Mouse (Mus musculus) yolk sac, embryonic 10.5 days (tissue): ENCODE results near the gene Pnrc1.
"Not testable (repeated sequence)": the region's sequence is repeated elsewhere in the genome, so short reads cannot be mapped to it uniquely, and the experiment has no call there.

ENCODE experiments used
- DNase-seq: peaks from one replicate; pipeline ENCODE4 v3.0.0-alpha.2; 2017; ENCODE audit warnings: low spot score

Pnrc1 gene

DNA sequence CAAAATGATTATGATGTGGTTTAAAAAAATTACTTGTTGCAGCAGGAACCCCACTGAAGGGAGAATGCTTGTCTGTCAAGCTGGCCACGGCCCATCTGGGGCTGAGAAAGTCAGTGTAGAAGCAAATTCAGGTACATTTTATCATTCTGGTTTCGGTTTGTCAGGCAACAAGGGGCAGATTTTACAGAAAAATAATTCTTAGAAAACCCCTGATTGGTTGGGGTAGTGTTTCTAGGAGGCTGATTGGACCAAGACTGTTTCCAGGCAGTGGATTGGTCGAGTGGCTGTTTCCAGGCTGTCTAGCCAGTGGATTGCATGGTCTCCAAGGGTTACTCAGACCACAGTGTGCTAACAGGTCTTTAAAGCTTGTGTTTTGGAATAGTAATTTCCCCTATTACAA lies at the start of gene Pnrc1:
Gene Pnrc1 (minus strand): TSS at position 162 of the 400 bp plus-strand sequence.
- no peak for DNase-seq

DNA sequence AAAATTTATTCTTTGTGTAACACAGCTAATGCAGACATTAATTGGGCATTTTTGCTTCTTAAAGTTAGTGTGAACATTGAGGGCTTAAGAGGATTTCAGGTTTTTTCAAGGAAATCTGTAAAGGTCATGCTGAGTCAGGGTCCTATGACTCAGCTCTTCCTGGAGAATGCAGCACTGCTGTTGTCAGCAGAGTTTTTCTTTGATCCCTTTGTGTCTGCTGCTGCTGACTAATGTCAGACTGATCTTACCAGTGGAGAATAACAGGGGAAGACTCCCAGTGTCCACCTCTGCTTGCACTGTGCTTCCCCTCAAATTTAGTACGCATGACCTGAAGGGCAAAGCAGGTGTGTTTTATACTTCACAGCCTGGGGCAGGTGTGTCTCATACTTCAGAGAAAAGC lies 48.0 kb upstream of the Pnrc1 start:
- DNase-seq, result peak; percentile 40

DNA sequence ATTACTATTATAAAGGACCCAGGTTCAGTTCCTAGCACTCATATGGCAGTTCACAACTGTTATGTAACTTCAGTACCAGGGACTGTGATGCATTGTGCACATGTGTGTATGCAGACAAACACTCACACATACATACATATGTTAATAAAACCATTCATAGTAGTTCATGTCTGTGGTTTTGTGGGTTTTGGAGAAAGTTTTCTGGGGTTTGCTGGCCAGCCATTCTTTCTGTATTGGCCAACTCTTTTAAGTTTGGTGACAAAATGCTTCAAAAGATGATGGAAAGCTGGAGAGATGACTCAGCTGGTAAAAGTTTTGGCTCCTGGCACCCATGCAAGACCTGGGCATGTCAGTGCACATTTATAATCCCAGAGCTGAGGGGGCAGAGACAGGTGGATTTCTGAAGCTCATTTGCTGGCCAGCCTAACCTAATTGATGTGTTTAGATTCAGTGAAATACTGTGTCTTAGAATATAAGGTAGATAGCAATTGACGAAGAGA lies 43.0 kb upstream of the Pnrc1 start:
- DNase-seq, result no peak

DNA sequence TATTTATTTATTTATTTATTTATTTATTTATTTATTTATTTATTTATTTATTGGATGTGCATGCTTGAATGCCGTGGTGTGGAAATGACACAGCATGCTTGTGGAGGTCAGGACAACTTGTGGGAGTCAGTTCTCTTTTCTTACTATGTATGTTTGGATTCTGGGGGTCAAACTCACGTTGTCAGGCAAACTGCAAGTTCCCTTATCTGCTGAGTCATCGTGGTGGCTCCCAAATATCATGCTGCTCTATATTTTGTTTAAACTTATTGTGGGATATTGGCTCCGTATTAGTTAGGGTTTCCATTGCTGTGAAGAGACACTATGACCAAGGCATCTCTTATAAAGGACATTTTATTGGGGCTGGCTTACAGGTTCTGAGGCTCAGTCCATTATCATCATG lies 41.2 kb upstream of the Pnrc1 start:
- DNase-seq, result no peak

DNA sequence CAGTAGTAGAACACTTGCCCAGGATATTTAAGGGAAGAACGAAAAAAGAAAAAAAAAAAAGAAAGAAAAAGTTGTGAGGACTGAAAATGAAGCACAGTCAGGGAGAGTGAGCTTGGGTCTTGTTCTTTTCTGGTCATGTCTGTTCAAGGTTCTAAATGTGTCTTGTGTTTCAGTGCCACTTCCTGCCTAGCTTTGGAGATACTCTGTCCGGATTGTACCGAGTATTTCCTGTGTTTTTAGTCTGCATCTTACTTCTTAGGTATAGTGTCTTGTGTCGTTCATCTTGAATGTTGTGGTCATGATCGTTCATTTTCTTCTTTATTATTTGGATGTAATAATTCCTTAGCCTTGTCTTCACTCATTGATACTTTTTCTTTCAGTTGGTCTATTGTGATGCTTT lies 25.9 kb upstream of the Pnrc1 start:
- no peak for DNase-seq

DNA sequence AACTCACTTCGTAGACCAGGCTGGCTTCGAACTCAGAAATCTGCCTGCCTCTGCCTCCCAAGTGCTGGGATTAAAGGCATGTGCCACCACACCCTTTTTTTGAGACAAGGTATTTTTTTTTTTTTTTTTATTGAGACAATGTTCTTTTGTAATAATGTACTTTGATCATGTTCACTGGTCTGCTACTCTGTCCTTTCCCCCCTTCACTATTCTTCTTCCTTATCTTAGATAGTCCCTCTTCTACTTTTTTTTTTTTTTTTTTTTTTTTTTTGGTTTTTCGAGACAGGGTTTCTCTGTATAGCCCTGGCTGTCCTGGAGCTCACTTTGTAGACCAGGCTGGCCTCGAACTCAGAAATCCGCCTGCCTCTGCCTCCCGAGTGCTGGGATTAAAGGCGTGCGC lies 24.2 kb upstream of the Pnrc1 start:
- DNase-seq, result not testable (repeated sequence)

DNA sequence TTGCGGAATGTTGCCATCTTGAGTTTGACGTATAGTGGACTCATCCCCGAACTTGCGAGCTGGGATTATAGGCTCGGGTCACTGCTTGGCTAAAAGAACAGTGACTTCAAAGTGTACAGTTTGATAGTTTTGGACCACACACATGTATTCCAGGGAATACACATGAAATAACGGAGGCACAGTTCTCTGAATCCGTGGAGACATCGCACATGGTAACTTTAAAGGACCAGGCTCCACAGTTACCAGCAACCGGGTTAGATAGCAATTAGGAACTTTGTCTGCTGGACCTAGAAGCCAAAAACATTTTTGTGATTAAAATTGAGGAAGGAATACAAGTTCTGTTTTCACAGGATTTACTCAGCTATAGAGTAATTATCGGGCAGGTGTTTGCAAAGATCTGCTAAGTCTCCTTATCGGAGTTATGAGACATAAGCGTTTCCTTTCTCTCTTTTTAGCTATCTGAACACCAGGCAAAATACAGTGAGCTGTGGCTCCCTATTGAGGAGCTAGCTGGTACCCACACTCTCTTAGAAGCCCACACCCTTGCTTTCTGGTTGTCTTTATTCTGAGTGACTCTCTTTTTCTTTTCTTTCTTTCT lies 21.0 kb upstream of the Pnrc1 start:
- DNase-seq, result no peak

DNA sequence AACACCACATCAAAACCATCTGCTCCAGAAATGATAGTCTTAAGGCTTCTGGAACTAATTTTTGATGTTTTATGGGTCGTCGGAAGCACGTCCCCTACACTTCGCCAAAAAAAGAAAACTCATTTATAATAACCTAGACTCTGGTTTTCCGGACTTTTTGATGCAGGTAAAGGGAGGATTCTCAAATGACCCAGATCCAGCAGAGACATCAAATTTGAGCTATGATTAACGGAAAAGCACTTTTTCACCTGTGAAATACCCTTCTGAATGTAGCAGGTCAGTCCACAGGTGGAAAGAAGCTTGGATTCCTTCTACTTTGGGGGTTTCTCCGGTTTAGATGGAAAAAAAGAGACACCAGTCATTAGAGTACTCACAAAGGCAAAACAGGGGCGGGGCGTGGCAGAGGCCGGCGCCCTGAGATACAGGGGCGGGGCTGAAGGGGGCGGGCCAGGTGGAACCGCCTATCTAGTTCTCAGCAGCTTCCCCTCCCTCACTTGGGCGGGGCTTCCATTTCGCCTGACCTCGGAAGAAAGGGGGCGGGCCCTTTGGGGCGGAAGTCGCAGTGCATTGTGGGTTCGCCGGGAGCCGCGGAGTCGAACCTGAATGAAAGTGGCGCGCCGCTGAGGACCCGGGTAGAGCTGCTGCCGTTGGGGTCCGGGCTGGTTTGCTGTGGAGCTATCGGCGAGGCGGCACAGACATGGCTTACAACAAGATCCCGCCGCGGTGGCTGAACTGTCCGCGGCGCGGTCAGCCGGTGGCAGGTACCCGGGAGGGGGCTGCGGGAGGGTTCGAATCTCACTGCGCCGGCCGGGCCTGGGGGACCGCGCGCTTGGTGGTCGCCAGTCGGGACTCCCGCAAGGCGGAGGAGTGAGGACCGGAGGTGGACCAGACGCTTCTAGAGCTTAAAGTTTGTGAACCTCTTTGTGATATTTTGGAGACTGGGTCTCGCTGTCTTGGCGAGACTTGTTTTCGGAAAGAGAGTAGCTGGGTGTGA lies 20.1 kb upstream of the Pnrc1 start, which contains the start of gene Rngtt:
Gene Rngtt (plus strand): TSS at position 548 of the 994 bp plus-strand sequence.
- DNase-seq, result peak; percentile 96

DNA sequence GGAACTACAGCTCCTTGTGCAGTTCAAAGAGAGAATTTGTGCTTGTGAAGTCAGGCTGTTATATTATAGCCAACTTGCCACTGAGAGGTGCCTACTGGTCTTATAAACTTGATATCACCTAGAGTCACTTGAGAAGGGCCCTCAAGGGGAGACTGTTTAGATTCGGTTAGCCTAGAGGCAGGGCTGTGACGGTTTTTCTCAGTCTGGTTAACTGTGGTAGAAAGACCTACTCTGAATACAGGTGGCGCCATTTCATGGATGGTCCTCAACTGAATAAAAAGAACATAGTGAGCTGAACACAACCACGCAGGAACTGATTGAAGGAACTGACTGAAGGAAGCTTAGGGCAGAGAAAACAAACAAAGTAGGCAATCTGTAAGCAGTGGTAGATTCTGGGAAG lies 17.2 kb upstream of the Pnrc1 start:
- peak; percentile 35 for DNase-seq

DNA sequence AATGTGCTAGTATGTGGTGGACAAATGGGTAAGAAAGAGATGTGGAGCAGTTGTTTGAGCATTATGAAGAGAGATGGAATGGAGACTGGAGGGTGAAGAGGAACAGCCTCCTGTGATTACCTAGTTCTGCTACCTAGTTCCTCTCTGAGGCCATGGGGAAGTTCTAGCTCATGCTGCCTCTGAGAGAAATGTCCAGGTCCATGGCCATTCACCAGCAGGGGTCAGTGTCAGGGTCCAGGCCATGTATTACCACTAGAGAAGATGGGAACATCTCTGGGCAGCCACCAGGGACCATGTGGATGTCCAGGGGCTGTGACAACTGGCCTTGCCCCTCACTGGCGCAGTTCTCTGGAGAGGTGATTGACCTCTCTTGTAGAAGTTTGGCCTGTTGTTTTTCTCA lies 13.1 kb upstream of the Pnrc1 start:
- no peak for DNase-seq

DNA sequence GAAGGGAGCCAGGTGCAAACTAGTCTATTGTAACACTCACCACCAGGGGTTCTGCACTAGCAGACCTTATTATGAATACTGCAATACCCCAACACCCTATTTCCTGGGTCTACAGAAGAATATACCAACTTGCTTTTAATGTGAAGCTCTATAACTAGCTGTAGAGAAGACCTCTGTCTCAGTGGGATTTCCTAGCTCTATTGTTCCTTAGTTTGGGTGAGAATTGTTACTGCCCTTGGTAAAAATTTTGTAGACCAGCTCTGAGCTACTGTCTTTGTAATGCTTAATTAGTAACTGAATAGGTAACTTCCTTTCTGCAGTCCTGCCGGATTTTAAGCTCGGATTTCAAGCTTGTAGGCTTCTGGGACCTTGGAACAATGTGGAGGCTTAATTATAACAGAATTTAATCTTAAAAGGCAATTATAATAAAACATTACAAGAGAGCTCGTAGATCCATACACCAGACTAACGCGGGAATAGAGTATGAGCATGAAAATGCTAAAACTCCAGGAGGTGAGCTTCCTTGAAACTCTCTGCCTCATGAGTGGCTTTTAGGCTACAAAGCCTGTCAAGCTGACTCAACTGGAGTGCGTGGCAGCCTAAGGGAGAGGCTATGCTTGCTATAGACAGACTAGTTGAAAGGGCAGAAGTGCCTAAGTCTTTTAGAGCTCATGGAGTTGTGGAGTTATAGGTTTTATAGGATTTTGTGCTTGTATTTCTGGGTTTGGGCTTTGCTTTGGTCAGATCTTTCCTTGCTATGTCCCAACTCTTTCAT lies 11.1 kb upstream of the Pnrc1 start:
- not testable (repeated sequence) for DNase-seq

DNA sequence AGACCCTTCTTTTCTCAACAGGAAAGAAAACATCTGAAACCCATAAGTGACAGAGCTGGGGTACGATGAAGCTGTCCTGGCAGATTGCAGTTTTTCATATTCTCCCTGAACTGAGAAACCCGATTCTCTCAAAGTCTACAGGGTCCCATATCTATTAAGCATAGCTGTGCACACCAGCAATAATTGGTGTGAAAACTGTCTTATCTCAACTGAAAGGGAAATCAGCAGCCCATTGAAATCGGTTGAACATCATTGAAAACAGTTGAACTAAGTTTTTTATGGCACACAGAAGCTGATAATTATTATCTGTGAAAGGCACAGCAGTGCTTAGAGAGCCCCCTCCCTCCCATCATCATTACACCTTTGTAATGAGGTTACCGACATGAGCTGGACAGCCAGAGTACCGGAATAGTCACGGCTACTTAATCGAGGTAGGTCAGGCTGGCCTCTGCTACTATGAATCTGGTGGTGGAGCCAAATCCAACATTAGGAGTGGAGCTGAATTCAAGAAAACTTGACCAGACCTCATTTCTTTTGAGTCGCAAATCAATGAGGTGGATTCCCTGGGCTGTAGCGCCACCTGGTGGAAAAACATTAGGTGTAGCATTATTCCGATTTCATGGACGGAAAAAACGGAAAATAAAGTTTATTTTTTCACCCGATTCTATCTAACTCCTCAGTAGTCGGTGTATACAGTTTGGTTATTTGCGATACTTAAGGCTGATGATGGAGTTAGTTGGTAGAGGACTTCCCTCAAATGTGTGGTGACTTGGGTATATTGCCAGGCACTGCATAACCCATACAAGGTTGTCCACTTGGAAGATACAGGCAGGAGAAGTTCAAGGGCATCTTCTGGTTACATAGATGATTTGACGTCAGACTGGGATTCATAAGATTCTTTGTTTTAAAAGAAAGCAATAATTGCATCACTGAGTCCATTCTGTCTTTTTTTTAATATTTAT lies 2.7 kb upstream of the Pnrc1 start:
- peak; percentile 58 for DNase-seq

DNA sequence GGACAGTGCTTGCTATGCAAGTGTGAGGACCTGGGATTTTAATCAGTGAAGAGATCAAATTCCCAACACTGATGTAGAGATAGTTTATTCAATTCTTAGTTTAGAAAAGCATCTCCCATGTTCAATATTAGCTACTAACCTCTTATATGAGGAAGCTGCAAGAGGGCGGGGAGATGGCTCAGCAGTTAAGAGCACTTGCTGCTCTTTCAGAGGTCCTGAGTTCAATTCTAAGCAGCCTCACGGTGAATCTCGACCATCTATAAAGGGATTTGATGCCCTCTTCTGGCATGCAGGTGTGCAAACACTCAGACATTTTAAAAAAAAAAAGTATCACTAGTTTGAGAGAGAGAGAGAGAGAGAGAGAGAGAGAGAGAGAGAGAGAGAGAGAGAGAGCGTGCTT lies 915 bp upstream of the Pnrc1 start:
- no peak for DNase-seq

DNA sequence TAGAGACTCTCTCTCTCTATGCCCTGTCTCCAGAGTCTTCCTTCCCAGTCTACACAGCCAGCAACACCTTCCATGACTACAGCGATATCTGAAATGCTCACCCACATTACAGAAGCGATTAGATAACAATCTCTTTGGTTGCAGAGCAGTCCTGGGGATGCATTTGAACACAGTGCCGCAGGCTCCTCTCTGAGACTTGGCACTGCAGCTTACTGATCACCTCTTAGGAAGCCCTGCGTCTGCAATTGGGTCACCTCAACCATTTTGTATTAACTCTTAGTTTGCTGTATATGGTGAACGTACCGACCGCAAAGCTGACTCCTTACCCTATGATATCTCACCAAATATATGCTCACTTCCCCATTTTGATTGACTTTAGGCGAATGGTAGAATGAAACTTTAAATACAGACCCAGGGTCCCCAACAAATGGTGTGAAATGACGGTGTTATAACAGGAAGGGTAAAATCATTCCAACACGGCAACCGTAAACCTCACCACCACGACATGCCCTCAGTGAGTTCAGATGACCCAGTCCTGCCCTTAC lies 785 bp downstream of the Pnrc1 start:
- no peak for DNase-seq

DNA sequence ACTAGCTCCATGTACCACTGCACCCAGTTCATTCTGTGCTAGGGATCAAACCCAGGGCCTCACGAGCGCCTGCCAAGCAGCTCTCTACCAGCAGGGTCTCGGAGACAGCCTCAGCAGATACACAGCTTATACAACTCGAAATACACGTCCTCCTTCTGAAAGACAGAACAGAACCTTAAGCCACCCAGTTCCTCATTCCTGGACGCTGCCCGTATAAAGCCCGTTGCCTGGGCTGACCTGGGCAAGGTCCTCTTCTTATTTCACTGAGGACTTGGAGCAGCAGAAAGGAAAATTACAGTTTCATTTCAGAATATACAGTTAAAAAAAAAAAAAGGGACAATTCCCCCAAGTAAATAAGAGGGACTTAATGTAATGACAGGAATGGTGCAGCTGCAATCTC lies 4.5 kb downstream of the Pnrc1 start:
- no peak for DNase-seq

DNA sequence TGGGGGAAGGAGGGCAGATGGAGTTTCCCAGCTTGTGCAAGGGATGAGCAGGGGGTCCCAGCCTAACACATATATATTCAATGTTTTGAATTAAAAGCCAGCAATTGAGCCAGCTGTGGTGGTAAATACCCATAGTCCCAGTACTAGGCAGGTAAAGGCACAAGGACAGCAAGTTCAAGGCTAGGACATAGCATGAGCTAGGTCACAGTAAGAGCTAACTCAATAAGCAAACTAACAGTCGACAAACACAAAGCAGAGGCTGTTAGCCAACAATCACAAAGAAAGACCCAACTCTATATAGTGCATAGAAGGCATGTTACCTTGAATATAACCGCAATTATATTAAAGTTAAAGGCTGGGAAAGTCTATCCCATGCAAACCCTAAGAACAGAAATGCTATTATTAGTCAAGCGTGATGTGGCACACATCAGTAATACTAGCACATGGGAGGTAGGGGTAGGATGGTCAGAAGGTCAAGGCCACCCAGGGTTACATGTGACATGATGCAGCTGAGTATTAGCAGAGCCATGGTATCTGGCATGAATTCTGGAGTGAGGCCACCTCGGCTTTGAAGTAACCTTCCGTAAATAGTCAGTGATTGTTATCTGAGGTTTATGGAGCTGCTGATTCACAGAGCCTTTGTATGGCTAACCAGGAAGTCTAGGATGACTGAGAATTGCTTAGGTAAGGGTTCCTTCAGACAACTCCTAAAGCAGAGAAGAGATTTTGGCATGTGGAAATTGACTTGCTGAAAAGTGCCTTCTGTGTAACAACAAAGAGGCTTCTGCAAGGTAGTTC lies 5.7 kb downstream of the Pnrc1 start:
- peak; percentile 35 for DNase-seq

DNA sequence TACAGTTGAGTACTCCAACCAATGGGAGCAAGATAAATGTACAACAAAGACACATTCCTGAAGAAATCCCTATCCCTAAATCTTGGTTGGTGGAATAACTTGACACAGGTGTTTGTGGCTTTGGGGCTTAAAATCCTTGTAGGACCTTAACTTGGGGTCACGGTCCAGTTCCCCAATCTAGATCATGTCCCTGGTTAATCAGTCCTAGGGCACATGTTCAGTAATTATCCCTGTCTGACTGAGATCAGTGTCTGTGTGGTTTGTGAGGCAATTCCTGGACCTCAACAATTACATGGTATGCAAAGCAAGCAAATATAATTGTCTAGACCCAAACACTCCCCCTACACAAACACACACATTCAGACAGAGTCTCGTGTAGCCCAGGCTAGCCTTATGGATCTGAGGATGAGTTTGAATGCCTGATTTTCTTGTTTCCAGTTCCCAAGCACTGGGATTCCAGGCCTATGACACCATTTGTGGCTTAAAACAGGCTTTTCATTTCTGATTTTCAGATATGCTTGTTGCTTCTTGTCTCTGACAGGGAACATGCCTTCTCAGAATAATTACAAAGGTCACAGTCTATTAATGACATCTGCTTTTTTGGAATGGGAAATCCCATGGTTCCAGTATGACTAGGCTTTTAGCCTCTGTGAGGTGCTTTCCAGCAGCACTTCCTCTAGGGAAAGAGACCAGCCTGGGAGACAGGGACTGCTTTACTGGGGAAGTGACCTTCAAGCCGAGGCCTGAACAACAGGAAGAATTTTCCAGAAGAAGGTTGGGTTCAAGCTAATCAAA lies 7.9 kb downstream of the Pnrc1 start:
- DNase-seq, result no peak

DNA sequence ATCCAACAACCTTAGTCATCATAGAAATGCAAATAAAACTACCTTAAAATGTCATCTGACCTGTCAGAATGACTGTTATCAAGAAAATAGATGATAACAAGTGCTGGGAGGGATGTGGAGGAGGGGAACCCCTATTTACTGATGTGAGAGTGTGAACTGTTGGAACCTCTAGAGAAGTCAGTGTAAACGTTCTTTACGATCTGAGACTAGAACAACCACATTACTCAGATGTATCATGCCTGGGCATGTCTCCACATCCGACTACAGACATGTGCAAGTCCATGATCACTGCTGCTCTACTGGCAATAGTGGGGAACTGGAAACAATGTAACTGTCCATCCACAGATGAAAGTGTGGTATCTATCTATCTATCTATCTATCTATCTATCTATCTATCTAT lies 16.5 kb downstream of the Pnrc1 start:
- no peak for DNase-seq
